Mouse (Mus musculus) limb, embryonic 12.5 days (tissue): ENCODE measurements around the gene Gyg. TPM values are rescaled to one million over a fixed set of nuclear protein-coding genes. Genes with fewer than 3 reads are reported as not detected.

Experiments used
- ATAC-seq: fragments of 200-750 bp; cut with Nextera tagmentation; 2 replicates; pipeline ENCODE4 v1.8.0; 2017; ENCODE audit warnings: low read depth, moderate TSS enrichment; ENCODE audit not compliant: insufficient number of reproducible peaks, insufficient read depth, low FRiP score, low TSS enrichment
- H3K27ac ChIP-seq: fragments of 300-500 bp; sonication (generic); 2 replicates; pipeline ENCODE4 v1.5.1; 2016; ENCODE audit warnings: mild to moderate bottlenecking, moderate library complexity
- H3K27me3 ChIP-seq: fragments of 300-500 bp; sonication (generic); 2 replicates; pipeline ENCODE4 v1.6.1; 2016; ENCODE audit warnings: mild to moderate bottlenecking, moderate library complexity
- H3K36me3 ChIP-seq: fragments of 300-500 bp; sonication (generic); 2 replicates; pipeline ENCODE4 v1.6.1; 2016; ENCODE audit warnings: mild to moderate bottlenecking, moderate library complexity
- H3K4me1 ChIP-seq: fragments of 300-500 bp; sonication (generic); replicated peaks from 2 replicates; pipeline ENCODE4 v1.6.1; 2016
- H3K4me2 ChIP-seq: fragments of 300-500 bp; sonication (generic); 2 replicates; pipeline ENCODE4 v1.6.1; 2016; ENCODE audit warnings: mild to moderate bottlenecking, moderate library complexity
- H3K4me3 ChIP-seq: fragments of 300-500 bp; sonication (generic); replicated peaks from 2 replicates; pipeline ENCODE4 v1.5.1; 2016; ENCODE audit warnings: mild to moderate bottlenecking
- H3K9ac ChIP-seq: fragments of 300-500 bp; sonication (generic); replicated peaks from 2 replicates; pipeline ENCODE4 v1.6.1; 2016; ENCODE audit warnings: mild to moderate bottlenecking, moderate library complexity
- H3K9me3 ChIP-seq: fragments of 300-500 bp; sonication (generic); 2 replicates; pipeline ENCODE4 v1.6.1; 2016; ENCODE audit warnings: mild to moderate bottlenecking, moderate library complexity
- WGBS: fragments of 180-500 bp; shearing (Covaris S2); methylation state at CpG from one replicate; pipeline ENCODE4 v1.1.7; 2016; 5-methylcytosine and 5-hydroxymethylcytosine counted together
- polyA plus RNA-seq: library from polyadenylated mRNA; unstranded; fragments of >200 nt; fragmentation: Nextera tagmentation; extraction: Ambion mirVana; gene quantifications from 2 replicates; pipeline ENCODE4 v1.2.1, GENCODE M21; 2016

Gyg gene
- 33.6 and 34.9 TPM in 2 replicates for polyA plus RNA-seq

GRCm38 (mm10) chr3:20154531-20155367 lies at the start of gene Gyg:
Gene Gyg (minus strand): TSS chr3:20155317.
- no peak within 1 kb of the TSS for H3K27ac ChIP-seq
- H3K4me3 ChIP-seq: peak within 1 kb of the TSS; percentile 74
- peaks cover 5% of the 10 kb centered on the region; the same call in 1 of the 2 replicates for H3K9me3 ChIP-seq
- peaks cover 8% of the 10 kb centered on the region; the same call in 1 of the 2 replicates for H3K4me1 ChIP-seq
- under 1% methylated on average over 73 of the region's 73 CpGs for WGBS
- peak within 1 kb of the TSS; percentile 84 for H3K9ac ChIP-seq
- peak within 1 kb of the TSS; percentile 90 for H3K4me2 ChIP-seq
- H3K36me3 ChIP-seq: 0 out of 2 replicates have a peak, but pooled peaks cover 4% of the 10 kb centered on the region
- ATAC-seq: peak; percentile 90
- no peaks in the 10 kb centered on the region for H3K27me3 ChIP-seq

- Histone ChIP-seq H3K27ac (no peak overlapping the region), H3K9me3 (no peaks in the 10 kb centered on the region), H3K4me3 (no peak overlapping the region), H3K4me2 (no peak overlapping the region), H3K36me3 (no peaks in the 10 kb centered on the region), H3K27me3 (no peaks in the 10 kb centered on the region), H3K4me1 (no peaks in the 10 kb centered on the region), H3K9ac (no peak overlapping the region)
- no peak for ATAC-seq
- whole genome bisulfite sequencing: 23% methylated on average over 6 of the region's 6 CpGs
Observed at GRCm38 (mm10) chr3:20198869-20199268, 43.8 kb upstream of the Gyg start.

GRCm38 (mm10) chr3:20197878-20198277 lies 42.8 kb upstream of the Gyg start:
- no peaks in the 10 kb centered on the region for H3K27me3 ChIP-seq
- H3K4me3 ChIP-seq: no peak overlapping the region
- ATAC-seq: no peak
- H3K9ac ChIP-seq: no peak overlapping the region
- H3K27ac ChIP-seq: no peak overlapping the region
- no peak overlapping the region for H3K4me2 ChIP-seq
- no peaks in the 10 kb centered on the region for H3K36me3 ChIP-seq
- WGBS: 86% methylated on average over 10 of the region's 10 CpGs
- H3K9me3 ChIP-seq: no peaks in the 10 kb centered on the region
- no peaks in the 10 kb centered on the region for H3K4me1 ChIP-seq

- no peak overlapping the region for H3K9ac ChIP-seq
- no peaks in the 10 kb centered on the region for H3K9me3 ChIP-seq
- no peaks in the 10 kb centered on the region for H3K4me1 ChIP-seq
- H3K27me3 ChIP-seq: no peaks in the 10 kb centered on the region
- H3K27ac ChIP-seq: no peak overlapping the region
- H3K4me3 ChIP-seq: no peak overlapping the region
- no peak for ATAC-seq
- WGBS: 72% methylated on average over 5 of the region's 5 CpGs
- no peak overlapping the region for H3K4me2 ChIP-seq
- no peaks in the 10 kb centered on the region for H3K36me3 ChIP-seq
Observed at GRCm38 (mm10) chr3:20188976-20189675, 34.0 kb upstream of the Gyg start.

DNA sequence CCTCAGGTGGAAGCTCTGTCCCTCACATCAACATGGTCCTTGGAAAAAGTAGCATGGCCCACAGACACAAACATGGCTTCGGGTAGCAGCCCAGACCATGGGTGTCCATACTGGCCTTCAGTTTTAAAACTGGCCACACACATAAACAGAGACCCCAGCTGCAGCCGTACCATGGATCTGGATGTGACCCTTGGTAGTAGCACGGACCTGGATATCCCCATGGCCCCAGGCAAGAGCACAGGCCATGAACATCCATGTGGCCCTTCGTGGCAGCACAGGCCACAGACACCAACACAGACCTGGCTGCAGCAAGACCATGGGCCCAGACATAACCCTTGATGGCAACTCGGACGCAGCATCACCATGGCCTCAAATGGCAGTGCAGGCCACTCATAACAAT lies 17.3 kb upstream of the Gyg start:
- H3K9ac ChIP-seq: no peak overlapping the region
- no peak for ATAC-seq
- H3K4me3 ChIP-seq: no peak overlapping the region
- no peak overlapping the region for H3K4me2 ChIP-seq
- 96% methylated on average over 6 of the region's 6 CpGs for WGBS
- no peak overlapping the region for H3K27ac ChIP-seq
- no peaks in the 10 kb centered on the region for H3K27me3 ChIP-seq
- H3K36me3 ChIP-seq: no peaks in the 10 kb centered on the region
- no peaks in the 10 kb centered on the region for H3K9me3 ChIP-seq
- H3K4me1 ChIP-seq: no peaks in the 10 kb centered on the region

DNA sequence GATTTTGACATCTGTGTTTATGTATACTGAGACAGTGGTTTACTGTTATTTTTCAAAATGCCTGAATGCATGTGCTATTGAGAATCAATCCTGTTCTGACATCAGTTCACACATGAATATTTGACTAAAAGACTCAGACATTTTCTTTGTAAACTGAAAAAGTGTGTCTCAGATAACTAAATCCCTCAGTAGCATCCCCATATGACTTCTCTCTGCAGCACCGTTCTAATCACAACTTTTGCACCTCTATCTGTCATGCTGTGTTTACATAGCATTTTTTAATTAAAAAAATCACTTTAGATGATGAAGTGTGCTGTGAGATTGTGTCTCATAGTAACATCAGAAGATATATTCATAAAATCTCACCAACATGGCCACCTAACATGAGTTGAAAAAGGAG lies 12.4 kb upstream of the Gyg start:
- Histone ChIP-seq H3K9me3 (no peaks in the 10 kb centered on the region), H3K36me3 (no peaks in the 10 kb centered on the region), H3K9ac (no peak overlapping the region), H3K27ac (no peak overlapping the region), H3K27me3 (no peaks in the 10 kb centered on the region), H3K4me2 (no peak overlapping the region), H3K4me3 (no peak overlapping the region), H3K4me1 (no peaks in the 10 kb centered on the region)
- no peak for ATAC-seq
- WGBS: 85% methylated on average over 1 of the region's 1 CpGs

DNA sequence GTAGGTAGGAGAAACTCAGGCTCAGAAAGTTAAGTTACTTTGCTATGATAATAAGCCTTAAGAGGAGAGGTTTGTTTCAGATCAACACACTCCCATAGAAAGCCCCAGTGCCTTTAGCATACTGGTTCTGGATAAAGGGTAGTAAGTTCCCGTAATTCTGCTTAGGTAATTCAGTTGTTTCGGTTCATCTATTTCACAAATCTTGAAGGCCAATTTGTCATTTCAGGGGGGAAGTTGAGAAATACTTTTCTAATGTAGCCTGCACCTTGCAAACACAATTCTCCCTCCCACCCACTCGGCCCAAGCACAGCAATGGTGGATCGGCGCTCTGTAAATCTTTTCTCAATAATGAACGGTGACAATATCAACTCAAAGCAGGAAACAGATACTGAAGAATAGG lies 359 bp upstream of the Gyg start:
- no peaks in the 10 kb centered on the region for H3K36me3 ChIP-seq
- peaks cover 7% of the 10 kb centered on the region; the same call in 1 of the 2 replicates for H3K9me3 ChIP-seq
- 76% methylated on average over 6 of the region's 6 CpGs for WGBS
- no peak for ATAC-seq
- H3K4me3 ChIP-seq: peak overlapping the region; percentile 74; the same call in 1 of the 2 replicates
- no peak overlapping the region for H3K9ac ChIP-seq
- H3K27me3 ChIP-seq: no peaks in the 10 kb centered on the region
- peaks cover 8% of the 10 kb centered on the region; the same call in 1 of the 2 replicates for H3K4me1 ChIP-seq
- H3K4me2 ChIP-seq: peak overlapping the region; percentile 90
- no peak overlapping the region for H3K27ac ChIP-seq

DNA sequence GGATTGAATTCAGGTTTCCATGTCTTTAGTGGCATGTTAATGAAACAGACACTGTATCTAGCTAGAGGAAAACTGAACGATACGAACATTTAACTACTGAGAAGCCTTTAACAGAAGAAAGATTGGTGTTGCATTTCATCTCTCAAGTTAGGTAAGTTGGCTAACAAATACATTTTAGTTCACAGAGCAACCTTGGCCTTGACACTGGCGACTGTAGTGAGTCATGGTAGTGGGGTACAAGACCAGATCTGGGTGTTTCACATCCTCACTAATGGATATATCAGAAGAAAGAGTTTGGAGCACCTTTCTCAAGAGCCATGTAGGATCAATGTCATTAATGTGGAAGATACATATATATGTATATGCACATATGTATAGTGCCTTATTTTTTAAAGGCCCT lies 3.5 kb downstream of the Gyg start:
- Histone ChIP-seq H3K27ac (no peak overlapping the region), H3K4me1 (peaks cover 20% of the 10 kb centered on the region), H3K4me3 (no peak overlapping the region), H3K4me2 (no peak overlapping the region), H3K27me3 (no peaks in the 10 kb centered on the region), H3K9me3 (no peaks in the 10 kb centered on the region), H3K9ac (no peak overlapping the region), H3K36me3 (peaks cover 16% of the 10 kb centered on the region; the same call in 1 of the 2 replicates)
- WGBS: 96% methylated on average over 3 of the region's 3 CpGs
- no peak for ATAC-seq

GRCm38 (mm10) chr3:20150511-20150910 lies 4.6 kb downstream of the Gyg start:
- H3K9ac ChIP-seq: no peak overlapping the region
- H3K4me1 ChIP-seq: peaks cover 26% of the 10 kb centered on the region
- H3K4me3 ChIP-seq: no peak overlapping the region
- no peak overlapping the region for H3K27ac ChIP-seq
- no peaks in the 10 kb centered on the region for H3K9me3 ChIP-seq
- no peak for ATAC-seq
- H3K36me3 ChIP-seq: peaks cover 16% of the 10 kb centered on the region; the same call in 1 of the 2 replicates
- no peak overlapping the region for H3K4me2 ChIP-seq
- WGBS: 89% methylated on average over 2 of the region's 2 CpGs
- H3K27me3 ChIP-seq: no peaks in the 10 kb centered on the region

DNA sequence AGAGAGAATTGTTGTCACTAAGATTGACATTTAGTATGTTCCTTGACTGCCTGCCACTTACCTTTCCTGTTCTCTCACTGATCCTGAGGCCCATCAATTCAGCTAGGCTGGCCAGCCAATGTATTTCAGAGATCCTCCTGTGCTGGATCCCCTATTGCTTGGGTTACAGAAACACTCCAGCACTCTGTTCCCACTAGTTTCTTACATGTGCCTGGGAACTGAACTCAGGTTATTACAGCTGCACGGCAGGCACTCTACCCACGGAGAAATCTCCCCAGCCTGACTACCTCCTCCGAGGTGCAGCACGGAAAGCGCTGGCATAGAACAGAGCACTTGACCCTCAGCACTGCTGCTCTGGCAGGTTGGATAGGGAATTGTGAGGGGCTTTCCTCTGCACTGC lies 7.5 kb downstream of the Gyg start:
- ATAC-seq: no peak
- Histone ChIP-seq H3K36me3 (peaks cover 16% of the 10 kb centered on the region; the same call in 1 of the 2 replicates), H3K27me3 (no peaks in the 10 kb centered on the region), H3K9ac (no peak overlapping the region), H3K4me3 (no peak overlapping the region), H3K9me3 (no peaks in the 10 kb centered on the region), H3K4me1 (peaks cover 22% of the 10 kb centered on the region), H3K4me2 (no peak overlapping the region), H3K27ac (no peak overlapping the region)
- WGBS: 75% methylated on average over 5 of the region's 5 CpGs

GRCm38 (mm10) chr3:20146884-20147395 lies 8.2 kb downstream of the Gyg start:
- Histone ChIP-seq H3K9me3 (no peaks in the 10 kb centered on the region), H3K27ac (no peak overlapping the region), H3K9ac (no peak overlapping the region), H3K27me3 (no peaks in the 10 kb centered on the region), H3K4me3 (no peak overlapping the region), H3K4me1 (peaks cover 28% of the 10 kb centered on the region), H3K36me3 (peaks cover 16% of the 10 kb centered on the region; the same call in 1 of the 2 replicates), H3K4me2 (no peak overlapping the region)
- WGBS: 29% methylated on average over 7 of the region's 7 CpGs
- ATAC-seq: peak; percentile 79; the same call in 1 of the 2 replicates
